Mouse (Mus musculus): ENCODE measurements around the gene Nars2.

The Nars2 gene

GRCm38 (mm10) chr7:96971027-96971996, 20.0 kb downstream of the Nars2 start:
- DNase-seq: peak in 1 of 2 experiments; percentile 15

DNA sequence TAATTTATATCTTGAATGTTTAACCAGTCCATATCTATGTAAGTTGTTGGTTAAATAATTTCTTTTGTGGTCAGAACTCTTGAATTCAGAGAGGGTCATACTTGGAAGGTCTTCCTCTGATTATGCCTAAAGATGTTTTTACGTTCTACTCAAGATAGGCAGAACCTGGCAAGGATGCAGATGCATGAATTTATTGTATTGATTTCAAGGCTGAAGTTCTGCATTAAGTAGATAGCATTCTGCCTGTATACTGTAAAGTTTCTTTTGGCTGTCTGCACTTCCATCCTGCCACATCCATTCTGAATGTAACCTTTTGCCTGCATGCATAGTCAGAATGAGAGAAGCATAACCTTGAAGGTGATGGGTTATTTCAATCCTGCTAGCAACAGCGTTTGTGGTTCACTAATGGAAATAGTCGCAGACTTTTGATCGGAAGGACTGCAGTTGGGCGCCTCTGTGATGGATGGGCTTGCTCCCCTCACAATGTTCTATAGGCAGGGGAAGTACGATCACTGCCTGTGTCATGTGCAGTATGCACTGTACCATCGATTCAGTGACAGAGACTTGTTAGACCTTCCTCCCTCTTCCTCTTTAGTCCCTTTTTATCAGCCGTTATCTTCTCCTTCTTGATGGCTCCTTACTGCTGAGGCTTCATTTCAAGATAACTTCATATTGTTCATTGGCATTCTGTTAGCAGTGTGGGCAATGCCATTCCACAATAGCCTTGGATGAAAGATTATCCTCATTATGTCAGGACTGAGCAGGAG, 21.0 kb downstream of the Nars2 start:
- DNase-seq: no peak

DNA sequence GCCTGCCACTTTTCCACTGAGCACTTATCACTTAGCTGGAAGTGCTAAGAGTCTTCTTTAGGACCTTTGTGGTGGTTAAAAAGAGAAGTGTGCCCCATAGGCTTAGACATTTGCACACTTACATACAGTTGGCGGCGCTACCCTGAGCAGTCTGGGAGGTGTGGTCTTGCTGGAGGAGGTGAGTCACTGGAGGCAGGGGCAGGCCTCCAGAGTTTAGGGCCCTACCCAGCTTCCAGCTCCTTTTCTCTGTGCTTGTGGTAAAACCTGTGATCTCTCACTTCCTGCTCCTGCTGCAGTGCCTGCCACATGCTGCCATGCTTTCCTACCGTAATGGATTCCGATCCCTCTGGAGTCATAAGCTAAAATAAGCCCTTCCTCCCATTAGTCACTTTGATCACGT, 24.6 kb downstream of the Nars2 start:
- no peak for DNase-seq

DNA sequence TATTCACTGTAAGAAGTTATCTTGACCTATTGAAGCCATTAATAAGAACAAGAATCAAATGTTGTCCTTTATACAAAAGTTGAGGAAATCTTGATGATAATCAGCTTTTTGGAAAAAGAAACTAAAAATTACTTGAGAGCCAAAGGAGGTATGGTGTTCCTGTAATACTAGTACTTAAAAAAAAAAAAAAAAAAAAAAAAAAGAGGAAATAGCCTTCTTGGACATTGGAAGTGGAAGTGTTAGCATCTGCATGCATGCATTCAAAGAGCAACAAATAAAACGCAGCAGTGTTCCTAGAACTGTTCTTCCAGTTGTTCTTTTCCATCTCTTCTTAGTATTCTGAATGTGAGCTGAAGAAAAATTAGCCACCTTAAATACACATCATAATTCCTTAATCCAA, 25.9 kb downstream of the Nars2 start:
- no peak for DNase-seq

DNA sequence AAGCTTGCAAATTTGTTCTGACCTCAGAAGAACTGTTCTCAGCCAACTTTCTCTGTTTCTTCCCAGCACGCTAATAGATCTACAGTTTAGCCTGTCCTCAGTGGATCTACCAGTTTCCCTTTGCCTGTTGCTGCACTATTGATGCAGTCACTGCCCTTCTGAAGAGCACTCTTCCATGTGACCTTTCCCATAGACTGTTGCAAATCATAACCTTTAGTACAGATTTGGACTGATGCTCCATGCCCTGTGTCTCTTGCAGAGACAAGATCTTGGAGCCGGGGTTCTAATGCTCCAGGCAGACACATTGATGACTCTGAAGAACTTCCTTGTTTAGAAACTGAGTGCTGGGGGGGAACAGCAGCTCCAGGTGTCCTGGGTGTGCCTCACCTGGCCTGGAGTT, 30.1 kb downstream of the Nars2 start:
- no peak for DNase-seq

- peak; percentile 20 to 55 for DNase-seq
Measured at GRCm38 (mm10) chr7:96983660-96984347, 32.5 kb downstream of the Nars2 start.

- DNase-seq: peak; percentile 45 to 57
Measured at GRCm38 (mm10) chr7:96985798-96986197, 34.5 kb downstream of the Nars2 start.

GRCm38 (mm10) chr7:96986795-96987445, 35.6 kb downstream of the Nars2 start:
- DNase-seq: no peak

DNA sequence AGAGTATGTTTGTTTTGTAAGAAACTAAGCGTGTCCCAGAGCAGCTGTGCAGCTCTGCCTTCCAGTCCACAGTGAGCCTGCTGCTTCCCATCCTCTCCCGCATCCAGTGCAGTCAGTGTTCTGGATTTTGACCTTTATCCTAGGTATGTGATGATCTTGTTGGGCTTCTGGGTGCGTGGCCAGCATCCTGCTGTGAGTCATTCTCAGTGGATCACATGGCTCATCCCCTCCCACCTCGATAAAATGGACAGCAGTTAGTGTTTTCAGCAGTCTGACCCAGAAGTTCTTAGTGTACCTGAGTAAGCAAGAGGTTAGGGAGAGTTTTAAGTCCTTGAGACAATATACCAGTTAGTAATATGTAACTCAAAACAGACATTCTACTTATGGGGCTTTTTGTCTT, 36.4 kb downstream of the Nars2 start:
- DNase-seq: no peak

DNA sequence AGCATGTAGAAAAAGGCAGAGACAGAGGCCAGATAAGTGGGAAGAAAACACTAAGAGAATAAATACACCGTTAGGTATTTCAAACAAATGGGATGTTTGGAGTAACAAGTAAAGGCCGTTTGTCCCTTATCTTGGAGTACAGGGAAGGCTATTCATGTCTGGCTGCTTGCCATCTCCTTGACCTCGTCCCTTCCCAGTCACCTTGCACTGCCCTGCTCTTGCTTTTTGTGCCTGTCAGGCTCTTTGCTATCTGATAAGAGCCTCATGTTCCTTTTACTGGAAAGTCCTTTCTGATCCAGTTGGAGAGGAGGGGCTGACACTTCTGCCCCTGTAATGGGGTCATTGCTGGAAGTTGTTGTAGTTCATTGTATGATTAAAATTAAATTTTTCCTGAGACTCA, 61.7 kb downstream of the Nars2 start:
- DNase-seq: peak; percentile 46 to 54

GRCm38 (mm10) chr7:97018005-97018404, 66.7 kb downstream of the Nars2 start:
- peak in 1 of 2 experiments; percentile 11 for DNase-seq

GRCm38 (mm10) chr7:97018418-97018817, 67.1 kb downstream of the Nars2 start:
- no peak for DNase-seq

DNA sequence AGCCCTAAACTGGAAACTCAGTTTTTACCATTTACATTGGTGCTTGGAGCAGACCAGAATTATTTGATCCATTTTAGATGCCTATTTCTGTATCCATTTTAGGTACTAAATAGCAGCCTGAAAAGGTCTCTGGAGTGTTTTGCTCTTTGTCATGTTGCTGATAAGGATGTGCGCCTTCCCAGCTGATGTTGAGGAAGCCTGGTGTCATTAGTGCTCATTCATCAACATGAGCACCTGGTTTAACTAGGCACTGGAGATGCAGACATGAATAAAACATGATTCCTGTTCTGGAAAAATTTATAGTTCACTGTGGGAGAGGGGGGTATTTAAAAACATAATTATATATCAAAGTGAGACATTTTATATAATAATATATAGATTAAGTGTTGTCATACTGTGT, 68.0 kb downstream of the Nars2 start:
- no peak for DNase-seq

DNA sequence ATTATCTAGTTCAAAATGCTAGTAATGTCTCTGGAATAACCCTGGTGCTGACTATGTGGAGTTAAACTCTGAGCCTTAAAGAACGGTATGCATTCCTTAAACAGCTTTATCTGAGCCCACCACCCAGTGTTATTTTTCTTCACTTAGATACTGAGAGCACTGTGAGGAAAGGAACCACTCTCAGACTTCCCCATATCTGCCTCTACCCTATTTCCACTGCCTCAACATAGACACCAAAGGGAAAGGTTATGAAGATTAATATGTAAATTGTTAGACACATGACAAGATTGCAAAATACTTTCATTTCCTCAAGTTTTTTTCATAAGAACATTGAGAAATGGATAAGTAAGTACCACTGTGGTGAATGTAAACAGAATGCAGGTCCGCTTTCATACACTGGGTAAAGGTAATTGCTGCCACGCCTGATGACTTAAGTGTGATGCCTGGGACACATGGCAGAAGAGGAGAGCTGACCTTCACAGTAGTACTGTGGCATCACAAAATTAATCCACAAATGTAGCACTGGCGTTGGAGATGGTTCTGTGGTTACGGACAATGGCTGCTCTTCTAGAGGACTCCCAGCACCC, 75.6 kb downstream of the Nars2 start:
- peak; percentile 12 to 15 for DNase-seq

- peak; percentile 12 to 14 for DNase-seq
Measured at GRCm38 (mm10) chr7:97029151-97029550, 77.8 kb downstream of the Nars2 start.

DNA sequence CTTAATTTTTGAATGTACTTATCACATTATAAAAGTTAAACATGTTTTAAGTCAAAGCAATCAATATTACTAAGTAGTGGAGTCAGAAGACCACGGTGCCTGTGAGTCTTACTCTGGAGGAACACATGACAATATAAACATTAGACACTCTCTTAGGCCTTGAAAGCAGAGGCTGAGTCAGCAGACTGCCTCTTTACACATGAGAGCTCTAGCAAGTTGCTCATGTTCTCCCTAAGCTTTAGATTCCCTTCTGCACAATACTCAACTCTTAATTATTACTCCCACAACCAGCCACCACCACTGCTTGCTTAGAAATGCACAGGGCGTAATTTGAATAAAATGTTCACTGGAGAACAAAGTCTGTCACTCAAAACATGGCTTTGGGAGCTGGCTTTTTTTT, 81.1 kb downstream of the Nars2 start:
- DNase-seq: no peak

DNA sequence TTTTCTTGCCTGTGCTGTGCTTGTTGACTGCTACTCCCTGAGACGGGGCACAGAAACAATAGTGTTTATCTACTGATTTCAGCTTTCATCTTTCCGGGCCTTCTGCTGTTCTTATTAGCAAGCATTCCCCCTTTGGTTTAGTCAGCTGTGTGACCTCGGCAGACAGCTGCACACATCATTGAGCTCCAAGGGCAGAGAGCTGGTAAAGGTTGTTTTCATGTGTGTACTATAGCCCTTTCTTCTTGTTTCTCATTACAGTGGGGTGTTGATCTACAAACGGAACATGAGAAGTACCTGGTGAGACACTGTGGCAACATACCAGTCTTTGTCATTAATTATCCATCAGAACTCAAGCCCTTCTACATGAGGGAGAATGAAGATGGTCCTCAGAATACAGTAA, 88.3 kb downstream of the Nars2 start:
- DNase-seq: no peak

GRCm38 (mm10) chr7:97041868-97042449, 90.7 kb downstream of the Nars2 start:
- no peak for DNase-seq

- no peak for DNase-seq
Measured at GRCm38 (mm10) chr7:97042981-97043380, 91.7 kb downstream of the Nars2 start.

DNA sequence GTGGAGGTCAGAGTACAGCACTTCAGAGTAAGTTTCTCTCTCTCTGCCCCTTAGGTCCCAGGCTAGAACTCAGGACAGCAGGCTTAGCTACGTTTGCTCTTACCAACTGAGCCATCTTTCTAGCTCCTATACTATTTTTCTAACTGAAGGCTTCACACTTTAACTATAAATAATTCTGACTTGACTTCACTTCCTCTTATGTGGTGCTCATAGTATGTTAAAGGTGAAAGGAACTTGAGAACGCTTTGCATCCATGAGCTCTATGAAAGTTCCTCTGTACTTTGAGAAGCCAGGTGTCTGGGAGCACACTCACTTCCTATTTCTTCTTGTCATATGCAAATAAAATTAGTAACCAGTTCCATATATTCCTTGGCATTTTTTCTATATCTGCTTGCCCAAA, 109.7 kb downstream of the Nars2 start:
- no peak for DNase-seq

DNA sequence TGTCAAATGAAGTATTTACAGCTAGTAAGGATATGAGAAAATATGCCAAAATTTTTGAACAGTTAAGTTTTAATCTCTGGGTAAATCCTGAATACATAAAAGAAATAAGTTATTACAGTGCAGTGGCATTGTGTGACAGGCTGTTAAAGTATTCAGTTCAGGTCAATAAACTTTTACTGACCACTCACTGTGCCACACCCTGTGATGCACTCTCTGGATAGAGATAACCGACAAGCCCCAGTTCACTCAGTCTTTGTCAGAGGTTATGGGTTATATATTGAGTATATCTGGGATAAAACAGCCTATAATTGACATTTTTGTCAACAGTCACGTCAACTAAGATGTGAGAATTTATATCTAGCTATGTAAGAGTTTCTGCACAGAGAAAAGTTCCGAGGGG, 120.2 kb downstream of the Nars2 start:
- DNase-seq: no peak

- DNase-seq: no peak
Measured at GRCm38 (mm10) chr7:97072061-97072460, 120.8 kb downstream of the Nars2 start.

Data from lung, adult 18-20 months (tissue).